Mouse (Mus musculus) heart, postnatal 4 days (tissue): Measurements from ENCODE around the gene Gm6020. TPM values are rescaled to one million over a fixed set of nuclear protein-coding genes. Genes with fewer than 3 reads are reported as not detected.
"Not testable (repeated sequence)": the region's sequence is repeated elsewhere in the genome, so short reads cannot be mapped to it uniquely, and the experiment has no call there.

Source experiments
- DNase-seq: peaks from one replicate; pipeline ENCODE4 v3.0.0; 2021
- total RNA-seq, 2 experiments: library from RNA; stranded (reverse); gene quantifications; 2 replicates each; pipeline ENCODE4 v1.2.3; 2021

Gene Gm6020
- not detected for total RNA-seq

GRCm38 (mm10) chr19:61183590-61183989, at the start of gene Gm6020:
Gm6020 (plus strand) TSS chr19:61183890.
- DNase-seq = not testable (repeated sequence)

- DNase-seq = no peak
Measured at GRCm38 (mm10) chr19:61138655-61139054, 45.0 kb upstream of the Gm6020 start.

- DNase-seq = peak; percentile 83
Measured at GRCm38 (mm10) chr19:61140342-61141206, 43.1 kb upstream of the Gm6020 start, which contains the start of gene Zfp950. Zfp950 (minus strand) TSS chr19:61140840.

GRCm38 (mm10) chr19:61141299-61141698, 42.4 kb upstream of the Gm6020 start:
- DNase-seq = no peak

- DNase-seq = peak; percentile 5
Measured at GRCm38 (mm10) chr19:61151372-61151700, 32.4 kb upstream of the Gm6020 start.

- peak; percentile 7 for DNase-seq
Measured at GRCm38 (mm10) chr19:61151701-61152420, 31.8 kb upstream of the Gm6020 start.

GRCm38 (mm10) chr19:61175756-61176324, 7.8 kb upstream of the Gm6020 start, which contains the start of gene Gm7102:
Gm7102 (minus strand) TSS chr19:61176309.
- no peak for DNase-seq

GRCm38 (mm10) chr19:61199316-61199715, 15.6 kb downstream of the Gm6020 start:
- peak; percentile 93 for DNase-seq

GRCm38 (mm10) chr19:61199836-61200235, 16.1 kb downstream of the Gm6020 start:
- DNase-seq = peak; percentile 29

GRCm38 (mm10) chr19:61207506-61207905, 23.8 kb downstream of the Gm6020 start:
- DNase-seq = not testable (repeated sequence)

- DNase-seq = no peak
Measured at GRCm38 (mm10) chr19:61223706-61224328, 40.1 kb downstream of the Gm6020 start.

- peak; percentile 27 for DNase-seq
Measured at GRCm38 (mm10) chr19:61224678-61225525, 41.2 kb downstream of the Gm6020 start.

GRCm38 (mm10) chr19:61225526-61226400, 42.1 kb downstream of the Gm6020 start:
- DNase-seq = peak; percentile 81

GRCm38 (mm10) chr19:61226401-61226927, 42.8 kb downstream of the Gm6020 start:
- DNase-seq = peak; percentile 81

- peak; percentile 92 for DNase-seq
Measured at GRCm38 (mm10) chr19:61226928-61227854, 43.5 kb downstream of the Gm6020 start.

GRCm38 (mm10) chr19:61227941-61228701, 44.4 kb downstream of the Gm6020 start, which contains the start of gene Csf2ra:
Csf2ra (minus strand) TSS chr19:61228429.
- DNase-seq = peak; percentile 28
